Mouse (Mus musculus) erythroblast, embryonic 14.5 days (primary cell): ENCODE measurements around the gene Rnps1.

Experiments used
- GATA1 ChIP-seq: IDR thresholded peaks from 2 replicates; pipeline ENCODE4 v1.6.1; 2012; ENCODE audit warnings: low read length, inconsistent platforms, mixed read lengths
- TAL1 ChIP-seq: IDR thresholded peaks from 3 replicates; pipeline ENCODE4 v1.6.1; 2012; ENCODE audit warnings: low read length, inconsistent platforms, mixed read lengths

DNA sequence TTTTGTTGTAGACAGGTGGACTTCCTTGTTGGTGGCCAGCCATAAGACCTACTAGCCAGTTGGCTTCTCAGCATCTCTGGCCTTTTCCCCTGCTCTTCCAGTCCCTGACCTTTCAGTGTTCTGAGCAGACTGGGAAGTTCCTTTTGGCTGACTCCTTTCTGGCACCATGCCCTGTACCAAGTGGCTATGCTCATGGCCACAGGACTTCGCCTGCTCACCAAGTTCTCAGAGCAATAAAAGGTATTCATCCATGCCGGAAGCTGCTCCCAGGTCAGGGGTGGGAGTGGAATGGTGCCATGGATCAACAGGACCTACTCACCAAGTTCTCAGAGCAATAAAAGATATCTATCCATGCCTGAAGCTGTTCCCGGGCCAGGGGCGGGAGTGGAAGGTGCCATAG lies 58.1 kb downstream of the Rnps1 start:
- TF ChIP-seq GATA1 (no peak), TAL1 (no peak)
